Mouse (Mus musculus): ENCODE data around the gene Shank1. TPM values are rescaled to one million over a fixed set of nuclear protein-coding genes. Genes with fewer than 3 reads are reported as not detected.
A peak's percentile ranks its signal among the peaks of the same experiment; 100 is the strongest.

The Shank1 gene
- total RNA-seq, 2 experiments from 2014 or later: 0.31 to 0.59 TPM

DNA sequence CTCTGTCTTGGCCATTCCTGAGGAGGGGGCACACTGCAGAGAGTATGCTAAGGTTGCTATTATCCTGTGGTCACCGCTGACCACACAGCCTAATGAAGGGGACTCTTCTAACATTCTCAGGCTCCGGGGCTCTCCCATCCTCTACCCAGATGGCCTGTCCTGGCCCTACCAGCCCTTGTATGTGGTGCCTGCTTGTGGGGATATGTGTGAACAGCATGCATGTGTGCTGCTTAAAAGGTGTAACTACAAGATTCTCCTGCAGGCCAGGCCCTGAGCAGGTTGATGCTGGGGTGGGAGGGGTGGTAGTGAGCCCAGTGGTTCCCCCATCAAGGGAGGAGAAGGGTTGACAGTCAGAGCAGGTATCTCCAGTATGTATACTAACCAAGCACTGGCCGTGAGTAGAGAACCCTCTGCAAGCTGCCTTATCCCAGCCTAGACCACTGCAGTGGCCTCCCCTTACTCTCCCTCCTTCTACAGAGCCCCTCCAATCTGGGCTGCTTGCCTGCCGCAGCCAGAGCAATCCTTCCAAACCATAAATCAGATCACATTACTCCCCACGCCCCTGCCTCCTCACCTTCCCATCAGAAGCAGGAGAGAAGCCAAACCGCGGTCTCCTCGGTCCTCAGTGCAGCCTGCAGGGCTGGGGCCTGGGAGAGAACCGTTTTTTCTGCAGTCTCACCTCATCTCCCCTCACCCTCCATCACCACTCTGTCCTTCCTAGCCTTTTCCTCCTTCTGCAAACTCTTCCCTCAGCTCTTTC, 2.6 kb upstream of the Shank1 start:
- intact Hi-C loops (cut with DNase I): loop anchor here (5.0 kb wide), 1 partner anchor 45 kb away; the partner anchor contains the start of gene Gm15517

GRCm38 (mm10) chr7:44310285-44310877, 328 bp downstream of the Shank1 start:
- no peak overlapping the region for H3K27ac ChIP-seq
- DNase-seq: no peak
- peak overlapping the region; percentile 69 for H3K4me3 ChIP-seq
- TF ChIP-seq CTCF (IDR thresholded peaks at IDR 0.05): no peak
- intact Hi-C loops (cut with DNase I): no loop called here

More for the DNA sequence above, 2.6 kb upstream of the Shank1 start:
- peak overlapping the region; percentile 97; the same call in 1 of the 2 replicates for H3K27ac ChIP-seq
- H3K4me3 ChIP-seq: no peak overlapping the region
- no peak for TF ChIP-seq CTCF (IDR thresholded peaks at IDR 0.05)
- DNase-seq: no peak

GRCm38 (mm10) chr7:44310878-44311712, 1.0 kb downstream of the Shank1 start:
- DNase-seq: peak; percentile 61
- peak overlapping the region; percentile 69 for H3K4me3 ChIP-seq
- intact Hi-C loops (cut with DNase I): no loop called here
- TF ChIP-seq CTCF (IDR thresholded peaks at IDR 0.05): no peak
- H3K27ac ChIP-seq: no peak overlapping the region

DNA sequence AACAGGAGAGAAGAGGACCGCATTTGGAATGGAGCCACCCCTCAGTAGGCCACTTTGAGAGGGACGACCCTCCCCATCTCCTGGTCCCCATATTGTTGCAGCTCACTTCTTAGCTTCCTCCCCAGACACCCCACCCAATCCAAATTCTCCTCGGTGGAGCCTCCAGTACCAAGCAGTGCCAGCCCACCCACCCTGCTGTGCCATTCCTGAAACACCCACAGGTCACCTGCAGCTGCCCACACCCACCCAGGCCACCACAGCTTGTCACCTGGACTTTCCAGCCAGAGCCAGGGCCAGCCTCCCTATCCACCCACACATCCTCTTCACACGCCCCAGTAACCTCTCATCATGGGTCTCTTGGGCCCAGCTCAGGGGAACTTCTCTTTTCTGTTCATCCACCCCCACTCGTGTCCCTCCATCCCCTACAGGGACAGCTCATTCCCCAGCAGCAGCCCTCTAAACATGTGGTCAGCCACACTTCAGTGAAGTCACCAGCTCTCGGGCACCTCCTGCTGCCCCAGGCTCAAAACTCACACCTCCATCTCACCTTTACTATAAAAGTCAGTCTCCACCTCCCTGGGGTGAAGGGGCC, 1.8 kb downstream of the Shank1 start:
- TF ChIP-seq CTCF (IDR thresholded peaks at IDR 0.05): no peak
- intact Hi-C loops (cut with DNase I): no loop called here
- Histone ChIP-seq H3K27ac (no peak overlapping the region), H3K4me3 (no peak overlapping the region)
- DNase-seq: no peak

DNA sequence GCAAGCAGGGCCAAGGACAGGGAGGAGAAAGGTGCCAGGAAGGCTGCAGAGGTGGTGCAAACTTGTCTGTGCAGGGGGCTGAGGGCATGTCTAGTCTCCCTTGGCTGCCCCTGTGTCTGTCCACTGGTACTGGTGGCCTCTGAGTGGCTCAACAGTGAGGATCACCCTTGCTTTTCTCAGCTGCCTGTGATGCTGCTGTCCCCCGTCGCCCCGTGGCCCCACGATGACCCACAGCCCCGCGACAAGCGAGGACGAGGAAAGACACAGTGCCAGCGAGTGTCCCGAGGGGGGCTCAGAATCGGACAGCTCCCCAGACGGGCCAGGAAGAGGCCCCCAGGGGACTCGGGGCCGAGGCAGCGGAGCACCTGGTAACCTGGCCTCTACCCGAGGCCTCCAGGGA, 2.4 kb downstream of the Shank1 start:
- TF ChIP-seq CTCF (IDR thresholded peaks at IDR 0.05): no peak
- intact Hi-C loops (cut with DNase I): no loop called here
- no peak overlapping the region for H3K27ac ChIP-seq
- DNase-seq: no peak
- H3K4me3 ChIP-seq: no peak overlapping the region

DNA sequence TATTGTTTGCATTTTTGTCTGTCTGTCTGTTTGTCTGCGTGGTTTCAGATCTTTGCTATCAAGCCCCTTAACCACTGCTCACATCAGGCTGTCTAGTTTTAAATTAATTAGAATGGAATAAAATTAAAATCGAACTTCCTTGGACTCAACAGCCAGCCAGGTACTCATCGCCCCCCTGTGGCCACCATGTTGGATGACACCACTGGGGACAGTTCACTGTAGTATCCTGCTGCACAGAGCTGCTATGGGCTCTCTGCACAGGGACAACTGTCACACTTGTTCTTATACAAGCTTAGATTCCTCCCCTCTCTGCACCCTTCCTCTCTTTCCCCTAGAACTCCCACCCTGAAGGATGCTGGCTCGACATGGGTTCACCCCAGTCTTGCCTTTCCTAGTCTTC, 7.9 kb downstream of the Shank1 start:
- no peak overlapping the region for H3K4me3 ChIP-seq
- DNase-seq: no peak
- TF ChIP-seq CTCF (IDR thresholded peaks at IDR 0.05): peak; percentile 51
- intact Hi-C loops (cut with DNase I): no loop called here
- no peak overlapping the region for H3K27ac ChIP-seq

DNA sequence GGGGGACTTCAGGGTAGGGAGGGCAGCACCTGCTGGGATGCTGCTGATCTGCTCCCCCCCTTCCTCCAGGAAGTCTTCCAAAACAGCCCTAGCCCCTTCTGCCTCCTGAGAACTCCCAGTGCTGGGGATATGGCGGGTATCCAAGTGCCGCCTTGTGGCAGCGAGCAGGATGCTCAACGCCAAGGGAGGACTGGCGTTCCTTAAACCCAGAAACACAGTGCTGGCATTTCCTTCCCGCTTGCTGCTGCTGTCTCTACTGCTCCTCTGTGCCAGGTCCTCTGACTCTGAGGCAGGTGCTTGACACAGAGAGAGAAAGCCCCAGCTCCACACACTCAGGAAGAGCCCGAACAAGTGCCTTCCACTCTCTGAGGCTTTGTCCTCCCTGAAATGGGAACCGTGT, 10.8 kb downstream of the Shank1 start:
- H3K4me3 ChIP-seq: no peak overlapping the region
- intact Hi-C loops (cut with DNase I): no loop called here
- no peak for DNase-seq
- H3K27ac ChIP-seq: no peak overlapping the region
- TF ChIP-seq CTCF (IDR thresholded peaks at IDR 0.05): no peak

GRCm38 (mm10) chr7:44322290-44322689, 12.2 kb downstream of the Shank1 start:
- intact Hi-C loops (cut with DNase I): no loop called here
- Histone ChIP-seq H3K27ac (no peak overlapping the region), H3K4me3 (no peak overlapping the region)
- no peak for DNase-seq
- TF ChIP-seq CTCF (IDR thresholded peaks at IDR 0.05): no peak

- H3K27ac ChIP-seq: no peak overlapping the region
- intact Hi-C loops (cut with DNase I): no loop called here
- DNase-seq: no peak
- TF ChIP-seq CTCF (IDR thresholded peaks at IDR 0.05): no peak
- H3K4me3 ChIP-seq: no peak overlapping the region
Measured at GRCm38 (mm10) chr7:44326614-44327013, 16.6 kb downstream of the Shank1 start.

DNA sequence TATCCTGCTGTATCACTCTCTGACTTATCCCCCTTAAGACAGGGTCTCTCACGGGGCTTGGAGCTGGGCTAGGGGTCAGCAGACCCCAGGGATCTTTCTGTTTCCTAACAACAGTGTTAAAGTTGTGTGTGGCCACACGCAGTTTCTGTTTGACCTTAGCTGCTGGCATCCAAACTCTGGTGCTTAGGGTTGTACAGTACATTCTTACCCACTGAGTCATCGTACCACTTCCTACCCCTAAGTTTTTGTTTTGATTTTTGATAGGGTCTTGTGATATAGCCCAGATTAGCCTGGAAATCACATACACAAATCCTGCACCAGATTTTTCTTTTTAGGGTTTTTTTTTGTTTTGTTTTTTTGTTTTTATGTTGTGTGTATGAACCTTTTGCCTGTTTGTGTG, 22.3 kb downstream of the Shank1 start:
- no peak for TF ChIP-seq CTCF (IDR thresholded peaks at IDR 0.05)
- intact Hi-C loops (cut with DNase I): no loop called here
- H3K27ac ChIP-seq: no peak overlapping the region
- no peak for DNase-seq
- H3K4me3 ChIP-seq: no peak overlapping the region

- Histone ChIP-seq H3K27ac (no peak overlapping the region), H3K4me3 (no peak overlapping the region)
- intact Hi-C loops (cut with DNase I): no loop called here
- DNase-seq: no peak
- TF ChIP-seq CTCF (IDR thresholded peaks at IDR 0.05): no peak
Measured at GRCm38 (mm10) chr7:44334139-44334538, 24.1 kb downstream of the Shank1 start.

- Histone ChIP-seq H3K27ac (no peak overlapping the region), H3K4me3 (no peak overlapping the region)
- intact Hi-C loops (cut with DNase I): no loop called here
- TF ChIP-seq CTCF (IDR thresholded peaks at IDR 0.05): no peak
- peak; percentile 37 for DNase-seq
Measured at GRCm38 (mm10) chr7:44335031-44335878, 25.2 kb downstream of the Shank1 start.
